Mouse (Mus musculus) lung, embryonic 14.5 days (tissue): ENCODE results near the gene Usp6nl. TPM values are rescaled to one million over a fixed set of nuclear protein-coding genes. Genes with fewer than 3 reads are reported as not detected.
A peak's percentile ranks its signal among the peaks of the same experiment; 100 is the strongest.

Experiments used
- ATAC-seq: fragments of 200-750 bp; cut with Nextera tagmentation; 2 replicates; pipeline ENCODE4 v1.8.0; 2017; ENCODE audit warnings: mild to moderate bottlenecking, moderate TSS enrichment, moderate library complexity; ENCODE audit not compliant: insufficient read depth
- DNase-seq: peaks from one replicate; pipeline ENCODE4 v3.0.0-alpha.2; 2015
- H3K27ac ChIP-seq: fragments of 300-500 bp; sonication (generic); 2 replicates; pipeline ENCODE4 v1.5.1; 2014; ENCODE audit warnings: low read depth, mild to moderate bottlenecking, moderate library complexity
- H3K27me3 ChIP-seq: fragments of 300-500 bp; sonication (generic); 2 replicates; pipeline ENCODE4 v1.6.1; 2014; ENCODE audit warnings: low read length, control low read depth; ENCODE audit not compliant: insufficient read depth
- H3K36me3 ChIP-seq: fragments of 300-500 bp; sonication (generic); 2 replicates; pipeline ENCODE4 v1.6.1; 2014; ENCODE audit warnings: control low read depth; ENCODE audit not compliant: insufficient read depth
- H3K4me1 ChIP-seq: fragments of 300-500 bp; sonication (generic); 2 replicates; pipeline ENCODE4 v1.6.1; 2014; ENCODE audit warnings: antibody characterized with exemption, control low read depth; ENCODE audit not compliant: insufficient read depth
- H3K4me2 ChIP-seq: fragments of 300-500 bp; sonication (generic); 2 replicates; pipeline ENCODE4 v1.6.1; 2014; ENCODE audit warnings: mild to moderate bottlenecking
- H3K4me3 ChIP-seq: fragments of 300-500 bp; sonication (generic); 2 replicates; pipeline ENCODE4 v1.5.1; 2014; ENCODE audit warnings: low read depth, low read length
- H3K9ac ChIP-seq: fragments of 300-500 bp; sonication (generic); 2 replicates; pipeline ENCODE4 v1.6.1; 2014
- H3K9me3 ChIP-seq: fragments of 300-500 bp; sonication (generic); 2 replicates; pipeline ENCODE4 v1.6.1; 2016; ENCODE audit warnings: low read depth, low read length, control low read depth
- CTCF ChIP-seq: IDR thresholded peaks from 2 replicates; pipeline ENCODE4 v1.5.1; 2016; ENCODE audit warnings: antibody characterized with exemption, low read depth
- WGBS: fragments of 180-500 bp; shearing (Covaris S2); extraction: QIAGEN DNeasy Blood & Tissue Kit; methylation state at CpG from one replicate; pipeline ENCODE4 v1.1.7; 2014; 5-methylcytosine and 5-hydroxymethylcytosine counted together
- polyA plus RNA-seq: library from polyadenylated mRNA; unstranded; fragments of >200 nt; fragmentation: Nextera tagmentation; extraction: Ambion mirVana; gene quantifications from 2 replicates; pipeline ENCODE4 v1.2.1, GENCODE M21; 2014

The Usp6nl gene
- polyA plus RNA-seq, 1 experiment from 2014 or later: 16.7 TPM

GRCm38 (mm10) chr2:6320153-6320552 is 2.3 kb upstream of the Usp6nl start:
- H3K4me3 ChIP-seq: no peak overlapping the region
- WGBS: 62% methylated on average over 3 of the region's 3 CpGs
- no peak for DNase-seq
- no peak overlapping the region for H3K4me2 ChIP-seq
- no peaks in the 10 kb centered on the region for H3K9me3 ChIP-seq
- no peak overlapping the region for H3K9ac ChIP-seq
- peaks cover 11% of the 10 kb centered on the region for H3K4me1 ChIP-seq
- no peaks in the 10 kb centered on the region for H3K36me3 ChIP-seq
- no peak for ATAC-seq
- no peak overlapping the region for H3K27ac ChIP-seq
- no peaks in the 10 kb centered on the region for H3K27me3 ChIP-seq
- TF ChIP-seq CTCF: no peak

- WGBS: 4% methylated on average over 9 of the region's 9 CpGs
- H3K9ac ChIP-seq: peak overlapping the region; percentile 95
- TF ChIP-seq CTCF: no peak
- no peaks in the 10 kb centered on the region for H3K27me3 ChIP-seq
- no peaks in the 10 kb centered on the region for H3K9me3 ChIP-seq
- peak overlapping the region; percentile 91 for H3K4me3 ChIP-seq
- H3K36me3 ChIP-seq: no peaks in the 10 kb centered on the region
- H3K4me1 ChIP-seq: peaks cover 11% of the 10 kb centered on the region
- ATAC-seq (peak; percentile 36), DNase-seq (peak; percentile 71)
- peak overlapping the region; percentile 98 for H3K27ac ChIP-seq
- peak overlapping the region; percentile 79 for H3K4me2 ChIP-seq
Measured at GRCm38 (mm10) chr2:6321769-6322375, 595 bp upstream of the Usp6nl start.

- TF ChIP-seq CTCF: peak; percentile 16; the same call in 1 of the 2 replicates
- DNase-seq (peak; percentile 71), ATAC-seq (peak; percentile 69)
- peaks cover 11% of the 10 kb centered on the region for H3K4me1 ChIP-seq
- H3K4me3 ChIP-seq: peak overlapping the region; percentile 91
- peak overlapping the region; percentile 98 for H3K27ac ChIP-seq
- no peaks in the 10 kb centered on the region for H3K27me3 ChIP-seq
- H3K4me2 ChIP-seq: peak overlapping the region; percentile 79
- no peaks in the 10 kb centered on the region for H3K9me3 ChIP-seq
- peak overlapping the region; percentile 95 for H3K9ac ChIP-seq
- WGBS: under 1% methylated on average over 65 of the region's 70 CpGs
- no peaks in the 10 kb centered on the region for H3K36me3 ChIP-seq
Measured at GRCm38 (mm10) chr2:6322938-6323521, 563 bp downstream of the Usp6nl start.

GRCm38 (mm10) chr2:6325646-6326045 is 3.2 kb downstream of the Usp6nl start:
- WGBS: 63% methylated on average over 3 of the region's 3 CpGs
- no peak for ATAC-seq

GRCm38 (mm10) chr2:6328927-6329326 is 6.5 kb downstream of the Usp6nl start:
- no peaks in the 10 kb centered on the region for H3K9me3 ChIP-seq
- no peaks in the 10 kb centered on the region for H3K36me3 ChIP-seq
- no peaks in the 10 kb centered on the region for H3K27me3 ChIP-seq
- no peak for ATAC-seq
- H3K4me3 ChIP-seq: no peak overlapping the region
- no peak overlapping the region for H3K9ac ChIP-seq
- DNase-seq: no peak
- H3K4me2 ChIP-seq: no peak overlapping the region
- H3K4me1 ChIP-seq: peaks cover 8% of the 10 kb centered on the region
- no peak for TF ChIP-seq CTCF
- WGBS: 83% methylated on average over 7 of the region's 7 CpGs
- H3K27ac ChIP-seq: no peak overlapping the region

More at GRCm38 (mm10) chr2:6325646-6326045, 3.2 kb downstream of the Usp6nl start:
- Histone ChIP-seq H3K27ac (no peak overlapping the region), H3K4me3 (no peak overlapping the region), H3K36me3 (no peaks in the 10 kb centered on the region), H3K4me1 (peaks cover 11% of the 10 kb centered on the region), H3K27me3 (no peaks in the 10 kb centered on the region), H3K9me3 (no peaks in the 10 kb centered on the region), H3K9ac (no peak overlapping the region), H3K4me2 (no peak overlapping the region)
- DNase-seq: no peak
- TF ChIP-seq CTCF: no peak

- H3K4me3 ChIP-seq: no peak overlapping the region
- no peaks in the 10 kb centered on the region for H3K36me3 ChIP-seq
- H3K4me2 ChIP-seq: no peak overlapping the region
- H3K27ac ChIP-seq: no peak overlapping the region
- H3K27me3 ChIP-seq: no peaks in the 10 kb centered on the region
- WGBS: 70% methylated on average over 8 of the region's 8 CpGs
- TF ChIP-seq CTCF: no peak
- peaks cover 3% of the 10 kb centered on the region for H3K4me1 ChIP-seq
- no peak overlapping the region for H3K9ac ChIP-seq
- H3K9me3 ChIP-seq: no peaks in the 10 kb centered on the region
- DNase-seq (no peak), ATAC-seq (no peak)
Measured at GRCm38 (mm10) chr2:6330756-6331155, 8.3 kb downstream of the Usp6nl start.

- WGBS: 24% methylated on average over 7 of the region's 7 CpGs
- H3K4me2 ChIP-seq: no peak overlapping the region
- H3K4me3 ChIP-seq: no peak overlapping the region
- H3K9ac ChIP-seq: no peak overlapping the region
- H3K27me3 ChIP-seq: no peaks in the 10 kb centered on the region
- peak; percentile 19 for DNase-seq
- ATAC-seq: no peak; the same call in 1 of the 2 replicates
- H3K27ac ChIP-seq: peak overlapping the region; percentile 59; the same call in 1 of the 2 replicates
- 0 out of 2 replicates have a peak, but pooled peaks cover 3% of the 10 kb centered on the region for H3K36me3 ChIP-seq
- H3K9me3 ChIP-seq: no peaks in the 10 kb centered on the region
- no peak for TF ChIP-seq CTCF
- peaks cover 3% of the 10 kb centered on the region for H3K4me1 ChIP-seq
Measured at GRCm38 (mm10) chr2:6331324-6332137, 9.1 kb downstream of the Usp6nl start.
